Mouse (Mus musculus) left cerebral cortex, adult 11 months (tissue): ENCODE results near the gene Tekt1.
A peak's percentile ranks its signal among the peaks of the same experiment; 100 is the strongest.
"Not testable (repeated sequence)": the region's sequence is repeated elsewhere in the genome, so short reads cannot be mapped to it uniquely, and the experiment has no call there.

Experiments used
- DNase-seq: peaks from one replicate; pipeline ENCODE4 v3.0.0; 2022; ENCODE audit warnings: low spot score

The Tekt1 gene

GRCm38 (mm10) chr11:72389407-72390142, 27.3 kb upstream of the Tekt1 start:
- no peak for DNase-seq

GRCm38 (mm10) chr11:72388113-72388529, 25.9 kb upstream of the Tekt1 start:
- no peak for DNase-seq

DNA sequence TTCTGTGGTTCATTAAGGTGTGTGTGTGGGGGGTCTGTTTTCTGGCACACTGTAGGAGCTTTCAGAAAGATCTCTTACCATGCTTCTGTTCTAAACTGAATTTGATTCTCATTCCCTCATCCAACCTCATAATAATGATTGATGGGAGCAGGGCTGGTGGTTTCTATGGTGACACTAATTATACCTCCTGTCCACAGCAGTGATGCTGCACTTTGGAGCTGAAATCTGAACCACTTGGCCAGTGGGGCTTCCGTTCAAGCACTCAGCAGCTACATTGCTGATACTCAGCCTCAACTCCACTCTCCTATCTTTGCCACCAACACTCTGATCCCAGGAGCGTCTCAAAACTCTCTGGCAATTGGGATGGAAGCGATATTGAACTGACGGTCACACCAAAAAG, 17.1 kb upstream of the Tekt1 start:
- DNase-seq: no peak

GRCm38 (mm10) chr11:72378222-72378621, 16.0 kb upstream of the Tekt1 start:
- DNase-seq: no peak

DNA sequence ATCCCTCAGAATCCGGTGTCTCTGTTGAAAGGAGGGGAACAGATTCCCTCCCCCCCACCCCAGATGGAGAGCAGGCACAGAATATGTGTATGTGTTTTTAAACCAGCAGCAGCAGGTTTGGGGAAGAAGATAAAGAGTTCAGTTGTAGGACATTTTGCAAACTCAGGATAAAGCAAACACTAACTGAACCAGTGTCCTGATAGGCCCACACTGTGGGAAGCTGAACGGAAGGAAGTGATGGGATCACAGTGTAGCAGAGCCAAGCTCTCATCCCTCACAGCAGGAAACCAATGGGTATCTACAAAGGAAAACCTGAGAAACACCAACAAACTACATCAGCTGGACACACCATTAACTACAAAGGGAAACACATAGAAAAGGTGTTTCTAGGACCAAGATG, 14.3 kb upstream of the Tekt1 start:
- no peak for DNase-seq

DNA sequence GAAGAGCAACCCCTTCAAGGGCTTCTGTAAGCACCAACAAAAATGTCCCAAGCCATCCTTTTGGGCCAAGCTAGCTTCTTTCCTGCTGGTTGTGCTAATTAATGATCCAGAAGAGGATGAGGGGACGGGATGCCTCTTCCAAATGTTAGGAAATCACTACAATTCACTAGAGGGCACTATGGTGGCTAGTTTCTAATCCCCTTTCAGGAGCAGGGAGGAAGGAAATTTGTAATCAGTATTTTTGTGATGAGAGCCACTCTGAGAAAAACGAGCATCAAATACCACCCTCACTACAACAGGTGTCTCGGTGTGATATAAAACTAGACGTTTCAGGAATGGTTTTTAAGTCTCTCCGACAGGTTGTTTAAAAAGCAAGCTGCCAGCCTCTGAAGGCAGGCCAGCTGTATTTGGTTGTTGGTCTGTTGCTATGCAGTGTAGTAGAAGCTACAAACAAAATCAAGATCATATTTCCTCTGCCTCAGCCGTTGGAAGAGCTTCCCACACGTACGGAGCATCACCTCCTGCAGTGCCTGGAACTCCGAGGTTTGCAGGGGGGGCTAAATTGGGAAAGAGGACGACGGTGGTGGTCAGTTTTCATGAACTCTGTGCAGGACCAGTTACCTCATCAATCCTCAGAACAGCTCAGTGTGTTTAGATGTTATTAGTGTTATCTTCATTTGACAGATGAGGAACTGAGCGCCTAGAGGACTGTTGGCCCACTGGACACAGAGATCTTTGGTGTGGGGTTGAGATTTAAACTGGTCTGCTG, 7.8 kb upstream of the Tekt1 start:
- DNase-seq: no peak

DNA sequence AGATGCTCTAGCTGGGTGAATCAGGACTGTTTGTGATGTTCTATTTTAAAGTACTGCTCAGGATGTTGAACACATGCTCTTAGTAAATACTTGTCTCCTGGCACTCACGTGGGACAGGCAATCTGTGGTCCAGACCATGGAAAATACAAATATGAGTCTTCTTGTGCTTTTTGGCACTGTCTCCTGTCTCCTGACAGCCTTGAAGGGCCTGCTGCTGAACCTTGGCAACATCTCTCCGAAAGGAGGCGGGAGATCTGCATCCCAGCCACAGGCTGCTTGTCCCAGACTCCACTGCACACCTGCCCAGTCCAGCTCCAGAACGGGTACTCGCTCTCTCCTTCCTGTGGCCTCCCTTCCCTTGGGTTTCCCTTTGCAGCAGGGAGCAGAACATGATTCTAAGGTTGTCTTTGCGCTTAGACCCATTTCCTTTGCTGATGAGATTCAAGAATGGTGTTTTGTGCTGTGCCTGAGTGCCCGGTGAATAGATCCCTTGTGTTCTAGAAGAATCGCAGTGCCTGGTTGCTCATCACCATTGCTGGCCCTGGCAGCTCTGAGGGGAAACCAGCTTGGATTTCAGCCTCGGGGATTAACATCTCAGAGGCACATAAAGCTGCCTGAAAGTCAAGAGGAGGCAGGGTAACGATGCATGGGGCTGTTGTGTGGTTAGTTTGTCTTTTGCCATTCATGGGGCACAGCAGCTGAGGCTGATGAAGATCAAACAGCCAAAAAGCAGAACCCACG, 5.9 kb upstream of the Tekt1 start:
- DNase-seq: no peak

DNA sequence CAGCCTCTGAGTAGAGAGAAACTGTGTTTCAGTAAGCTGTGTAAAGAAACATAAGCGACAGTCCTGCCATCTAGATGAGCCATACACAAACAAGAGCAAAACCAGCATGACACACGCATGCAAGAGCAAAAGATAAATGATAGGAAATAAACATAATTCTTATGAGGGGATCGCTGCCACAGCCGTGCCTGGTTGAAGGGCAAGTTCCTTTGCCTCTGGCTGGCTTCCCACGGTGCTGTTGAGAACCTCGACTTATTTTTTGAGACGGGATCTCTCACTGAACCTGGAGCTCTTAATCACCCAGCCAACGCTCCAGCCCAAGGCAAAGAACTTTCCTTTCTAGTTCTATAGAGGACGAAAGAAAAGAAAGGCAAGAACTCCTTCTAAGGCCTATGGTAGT, 3.9 kb upstream of the Tekt1 start:
- DNase-seq: no peak

- DNase-seq: no peak
Measured at GRCm38 (mm10) chr11:72364526-72364925, 2.3 kb upstream of the Tekt1 start.

GRCm38 (mm10) chr11:72363523-72364240, 1.4 kb upstream of the Tekt1 start:
- DNase-seq: no peak

GRCm38 (mm10) chr11:72361385-72362346, 576 bp downstream of the Tekt1 start:
- peak; percentile 47 for DNase-seq

DNA sequence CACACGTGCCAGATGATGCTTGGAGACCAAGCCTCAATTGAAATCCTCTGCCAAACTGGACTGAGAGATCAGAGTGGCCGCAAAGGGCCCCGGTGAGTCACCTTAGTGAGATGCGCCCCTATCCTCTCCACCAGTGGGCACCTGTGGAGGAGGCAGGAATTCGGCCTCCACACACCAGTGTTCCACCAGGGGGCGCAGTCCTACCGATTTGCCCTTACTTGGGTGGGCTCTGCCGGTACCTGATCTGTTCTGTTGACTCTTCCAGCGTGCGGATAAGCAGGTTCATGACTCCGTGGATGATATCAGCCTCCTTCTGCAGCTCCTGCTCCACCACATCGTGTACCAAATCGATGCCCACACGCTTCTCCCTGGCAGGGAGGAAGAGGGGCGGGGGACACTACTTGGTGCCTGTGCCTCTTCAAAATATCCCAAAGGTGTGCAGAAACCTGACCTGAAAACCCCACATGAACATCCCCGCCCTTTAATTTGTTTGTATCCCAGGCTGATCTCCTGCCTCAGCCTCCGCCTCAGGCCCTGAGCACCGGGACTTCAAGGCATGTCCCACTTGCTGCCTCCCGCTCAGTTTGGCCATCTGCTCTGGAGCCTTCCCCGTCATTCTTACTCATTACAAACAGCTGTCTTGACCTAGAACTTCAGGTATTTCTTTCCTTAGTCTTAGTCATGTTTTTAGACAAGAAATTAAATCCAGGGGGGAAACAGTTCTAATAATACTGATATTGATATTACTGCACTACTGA, 7.1 kb downstream of the Tekt1 start:
- DNase-seq: no peak

GRCm38 (mm10) chr11:72353186-72353585, 9.1 kb downstream of the Tekt1 start:
- no peak for DNase-seq

DNA sequence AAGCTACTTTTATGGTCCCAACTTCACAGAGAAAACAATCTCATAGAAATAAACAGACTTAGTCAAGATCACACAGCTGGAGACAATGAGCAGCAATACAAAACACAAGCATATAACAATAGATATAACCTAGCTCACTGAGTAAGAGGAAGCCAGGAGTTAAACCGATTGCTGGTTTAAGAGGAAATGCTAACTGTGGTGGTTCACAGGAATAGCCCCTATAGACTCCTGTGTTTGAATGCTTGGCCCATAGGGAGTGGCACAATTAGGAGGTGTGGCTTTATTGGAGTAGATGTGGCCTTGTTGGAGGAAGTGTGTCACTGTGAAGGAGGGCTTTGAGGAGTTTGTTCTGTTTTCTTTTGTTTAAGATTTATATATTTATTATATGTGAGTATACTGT, 10.0 kb downstream of the Tekt1 start:
- no peak for DNase-seq

- DNase-seq: no peak
Measured at GRCm38 (mm10) chr11:72349652-72350051, 12.6 kb downstream of the Tekt1 start.

- DNase-seq: no peak
Measured at GRCm38 (mm10) chr11:72349016-72349415, 13.2 kb downstream of the Tekt1 start.

DNA sequence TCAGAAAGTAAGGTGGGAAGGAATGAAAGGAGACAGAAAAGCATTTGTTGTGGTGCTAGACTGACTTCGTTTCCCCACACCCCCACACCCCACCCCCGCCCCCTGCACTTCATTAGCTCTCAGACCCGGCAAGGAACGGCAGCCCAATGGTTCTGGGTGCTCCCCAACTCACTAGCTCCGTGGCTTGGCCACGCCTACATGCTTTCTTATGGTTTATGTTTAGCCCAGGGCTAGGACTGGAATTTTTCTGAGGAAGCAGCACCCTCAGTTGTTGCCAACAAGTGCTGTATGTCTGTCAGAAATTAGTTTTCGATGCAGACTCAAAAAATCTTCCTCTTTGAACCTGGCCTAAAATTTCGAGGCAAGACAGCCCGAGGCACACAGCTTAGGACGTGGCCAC, 13.7 kb downstream of the Tekt1 start:
- no peak for DNase-seq

DNA sequence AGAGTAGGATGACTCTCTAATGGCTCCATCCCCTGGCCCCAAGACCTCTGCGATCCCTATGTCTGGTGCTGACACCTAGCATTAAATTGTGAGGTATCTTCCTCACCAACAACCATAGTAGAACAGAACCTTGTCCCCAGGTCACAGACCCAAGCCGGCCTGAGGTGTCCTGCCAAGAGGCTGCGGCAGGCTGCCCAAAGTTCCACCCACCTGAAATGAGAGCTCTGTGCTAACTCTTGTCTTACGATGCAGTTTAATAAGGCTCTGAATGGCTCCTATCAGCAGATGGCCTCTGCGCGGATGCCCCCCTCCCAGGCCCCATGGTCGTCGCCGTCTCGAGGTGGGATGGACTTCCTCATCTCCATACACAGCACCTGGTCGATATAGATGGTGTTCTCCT, 17.8 kb downstream of the Tekt1 start:
- DNase-seq: no peak

- DNase-seq: no peak
Measured at GRCm38 (mm10) chr11:72343904-72344303, 18.3 kb downstream of the Tekt1 start.

GRCm38 (mm10) chr11:72343238-72343625, 19.0 kb downstream of the Tekt1 start:
- DNase-seq: not testable (repeated sequence)
